Mouse (Mus musculus) A20 (cell line): ENCODE data around the gene 1700017D01Rik.

Source experiments
- DNase-seq: peaks from one replicate; pipeline ENCODE4 v3.0.0-alpha.2; 2011; ENCODE audit warnings: low read depth, low spot score

The 1700017D01Rik gene

DNA sequence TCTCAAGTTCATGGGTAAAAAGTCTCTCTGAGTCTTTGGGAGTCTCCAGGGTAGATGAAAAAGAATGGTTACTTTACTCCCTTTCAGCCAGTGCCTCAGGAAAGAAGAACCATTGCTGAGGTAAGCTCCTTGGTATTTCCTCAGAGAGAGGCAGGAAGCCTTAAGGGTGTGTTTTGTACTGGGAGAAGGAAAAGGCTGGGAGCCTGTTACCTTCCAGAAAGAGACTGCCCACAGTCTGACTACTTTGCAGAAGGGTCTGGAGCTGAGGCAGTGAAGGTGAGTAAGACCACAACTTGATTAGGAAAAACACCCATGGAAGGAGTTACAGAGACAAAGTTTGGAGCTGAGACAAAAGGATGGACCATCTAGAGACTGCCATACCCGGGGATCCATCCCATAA, 82.2 kb downstream of the 1700017D01Rik start:
- no peak for DNase-seq

DNA sequence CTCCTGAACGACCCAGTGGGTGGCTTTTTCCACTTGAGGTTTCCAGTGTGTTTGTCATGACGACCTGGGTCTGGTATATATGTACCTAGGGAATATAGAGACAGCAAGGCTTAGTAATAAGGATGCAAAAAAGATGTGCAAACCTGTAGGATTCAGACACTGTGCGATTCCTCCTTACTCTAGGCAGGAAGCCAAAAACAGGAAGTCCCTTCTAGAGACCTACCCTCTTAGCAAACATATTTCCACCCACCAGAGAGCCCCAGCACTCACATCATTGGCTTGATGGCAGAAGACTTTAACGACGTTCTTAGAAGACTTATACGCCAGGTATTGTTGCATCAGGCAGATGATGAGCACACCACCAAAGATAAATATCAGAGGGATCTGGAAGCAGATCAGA, 82.7 kb downstream of the 1700017D01Rik start:
- DNase-seq = peak; percentile 53
